Mouse (Mus musculus) cerebellum, adult 2 months (tissue): ENCODE data around the gene Enc1.

Experiments
- CTCF ChIP-seq: fragments of 200-500 bp; IDR thresholded peaks from 2 replicates; pipeline ENCODE4 v1.5.1; 2011; ENCODE audit warnings: low read depth, mild to moderate bottlenecking, control low read depth, low read length, moderate library complexity, borderline replicate concordance; ENCODE audit not compliant: insufficient read depth
- POLR2A ChIP-seq: fragments of 200-500 bp; IDR thresholded peaks from 2 replicates; pipeline ENCODE4 v1.6.1; 2011; ENCODE audit warnings: low read length, control low read depth, borderline replicate concordance; ENCODE audit not compliant: insufficient read depth

DNA sequence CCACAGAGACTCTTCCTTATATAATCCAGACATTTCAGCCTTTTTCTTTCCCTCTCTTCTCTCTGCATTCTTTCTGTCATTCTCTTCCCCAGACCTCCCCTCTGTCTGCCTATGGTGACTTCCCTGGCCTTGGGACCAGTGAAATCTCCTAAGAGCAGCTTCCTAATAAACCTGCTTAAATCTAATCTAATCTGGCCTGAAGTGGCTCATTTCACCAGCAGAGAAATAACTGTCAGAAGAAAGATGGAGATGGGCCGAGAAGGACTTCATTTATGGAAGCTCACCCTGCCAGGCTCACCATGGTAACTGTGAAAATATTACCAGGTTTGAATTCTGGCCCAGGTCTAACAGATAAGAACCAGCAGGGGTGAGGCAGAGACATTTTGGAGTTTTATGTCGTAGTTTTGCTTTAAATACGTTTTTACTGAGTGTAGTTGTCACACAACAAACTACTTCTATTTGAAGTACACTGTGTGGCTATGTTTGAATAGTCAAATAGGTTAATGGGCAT, 32.4 kb upstream of the Enc1 start:
- no peak for TF ChIP-seq CTCF
- TF ChIP-seq POLR2A: no peak
